Mouse (Mus musculus) kidney, adult 10 weeks (tissue): ENCODE data around the gene Akr1c13. TPM values are rescaled to one million over a fixed set of nuclear protein-coding genes. Genes with fewer than 3 reads are reported as not detected.

Source experiments
- polyA plus RNA-seq: library from polyadenylated mRNA; stranded (reverse); fragments of 350-450 nt; fragmentation: Illumina TruSeq; extraction: RNeasy Lipid Tissue Mini Kit (QIAGEN cat#74804); gene quantifications from one replicate; pipeline ENCODE4 v1.2.3, GENCODE M21; 2014; ENCODE audit warnings: low read depth, low replicate concordance

The Akr1c13 gene
- polyA plus RNA-seq: 54.3 TPM

GRCm38 (mm10) chr13:4190904-4191303 is at the start of gene Akr1c13:
TSS of gene Akr1c13 (plus strand) at chr13:4191150.

GRCm38 (mm10) chr13:4150518-4150917 is 40.4 kb upstream of the Akr1c13 start, which contains the start of gene Akr1c18:
TSS of gene Akr1c18 (minus strand) at chr13:4150654.

GRCm38 (mm10) chr13:4228441-4228840 is 37.5 kb downstream of the Akr1c13 start, which contains the start of gene Akr1c19:
TSS of gene Akr1c19 (plus strand) at chr13:4228700.

Other genes starting within 250 kb of the Akr1c13 start
- not detected for gene Ucn3, start 245.8 kb upstream of the Akr1c13 start, polyA plus RNA-seq
- gene Akr1c14, start 142.1 kb upstream of the Akr1c13 start, polyA plus RNA-seq: 272 TPM
- gene Akr1c18, start 40.5 kb upstream of the Akr1c13 start, polyA plus RNA-seq: 450 TPM
- gene Akr1c19, start 37.5 kb downstream of the Akr1c13 start, polyA plus RNA-seq: 184 TPM
- 21.1 TPM for gene Akr1c12, start 88.3 kb downstream of the Akr1c13 start, polyA plus RNA-seq
- gene Akr1c6, start 243.2 kb downstream of the Akr1c13 start, polyA plus RNA-seq: 2.0 TPM